Mouse (Mus musculus) G1E (cell line): ENCODE measurements around the gene Bri3. TPM values are rescaled to one million over a fixed set of nuclear protein-coding genes. Genes with fewer than 3 reads are reported as not detected.
A peak's percentile ranks its signal among the peaks of the same experiment; 100 is the strongest.

Source experiments
- ATAC-seq: 2 replicates; pipeline ENCODE4 v1.8.0; 2016; ENCODE audit warnings: mild to moderate bottlenecking; ENCODE audit not compliant: insufficient number of reproducible peaks, poor library complexity, low FRiP score, severe bottlenecking; ENCODE audit errors: extremely low read depth
- DNase-seq: peaks from one replicate; pipeline ENCODE4 v3.0.0; 2012; ENCODE audit warnings: low spot score
- H3K27me3 ChIP-seq: 2 replicates; pipeline ENCODE4 v1.6.1; 2012; ENCODE audit warnings: mild to moderate bottlenecking, low read length, inconsistent platforms; ENCODE audit not compliant: insufficient read depth
- H3K36me3 ChIP-seq: replicated peaks from 2 replicates; pipeline ENCODE3; 2012; ENCODE audit warnings: mild to moderate bottlenecking, inconsistent platforms
- H3K4me1 ChIP-seq: 2 replicates; pipeline ENCODE4 v1.6.1; 2012; ENCODE audit warnings: low read depth, low read length, inconsistent platforms, mixed read lengths; ENCODE audit not compliant: insufficient read depth
- H3K4me3 ChIP-seq: 2 replicates; pipeline ENCODE4 v1.5.1; 2012; ENCODE audit warnings: low read depth, mild to moderate bottlenecking, inconsistent platforms, low read length, moderate library complexity, mixed read lengths
- H3K9me3 ChIP-seq: replicated peaks from 2 replicates; pipeline ENCODE4 v1.6.1; 2012; ENCODE audit warnings: inconsistent platforms
- CTCF ChIP-seq: IDR thresholded peaks from 2 replicates; pipeline ENCODE4 v1.5.1; 2012; ENCODE audit warnings: low read depth, low read length, inconsistent platforms, mixed read lengths
- GATA1 ChIP-seq: IDR thresholded peaks from 2 replicates; pipeline ENCODE4 v1.6.1; 2012; ENCODE audit warnings: borderline replicate concordance, low read length, inconsistent platforms, mixed read lengths
- GATA2 ChIP-seq: IDR thresholded peaks from 2 replicates; pipeline ENCODE4 v1.6.1; 2012; ENCODE audit warnings: low read depth, low read length, inconsistent platforms, borderline replicate concordance
- POLR2AphosphoS5 ChIP-seq: IDR thresholded peaks from 2 replicates; pipeline ENCODE4 v1.6.1; 2012; ENCODE audit warnings: low read depth, low read length, inconsistent platforms; ENCODE audit not compliant: insufficient replicate concordance
- TAL1 ChIP-seq: conservative IDR thresholded peaks from 2 replicates; pipeline ENCODE4 v1.6.1; 2012; ENCODE audit warnings: low read depth, low read length, inconsistent platforms, mixed read lengths
- polyA plus RNA-seq: library from polyadenylated mRNA; stranded (reverse); fragments of >175 nt; gene quantifications from 2 replicates; pipeline ENCODE4 v1.2.3, GENCODE M21; 2012
- total RNA-seq, 2 experiments: library from RNA; stranded (forward) in 1 of 2; stranded (reverse) in 1 of 2; fragments of 200-1000 nt in 1 of 2; fragments of >200 nt in 1 of 2; fragmentation: Nextera tagmentation in 1 of 2; gene quantifications; 2 replicates each; pipeline ENCODE4 v1.2.3; 2014 to 2017

Gene Bri3
- total and polyA plus RNA-seq, 3 experiments = 33.0 to 63.4 (median 58.1) TPM

DNA sequence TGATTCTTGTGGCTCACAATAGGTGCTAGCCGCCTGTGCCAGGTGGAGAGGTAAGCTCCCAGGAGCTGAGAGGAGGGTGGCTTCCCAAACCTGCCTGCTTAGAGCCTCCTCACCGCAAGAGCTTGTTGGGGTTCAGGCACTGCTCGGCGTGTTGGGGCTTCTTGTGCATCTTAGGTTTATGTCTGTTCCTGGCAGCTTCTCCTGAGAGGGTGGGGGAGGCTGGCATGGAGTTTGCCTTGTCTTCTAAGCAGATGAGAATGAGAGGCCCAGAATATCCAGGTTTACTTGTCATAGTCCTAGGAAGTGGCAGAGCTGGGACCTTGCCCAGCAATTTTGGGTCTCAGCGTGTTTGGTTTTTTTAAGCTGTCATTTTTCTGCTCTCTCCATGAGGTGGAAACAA lies 17.6 kb downstream of the Bri3 start:
- no peak for ATAC-seq
- peaks cover 93% of the 10 kb centered on the region for H3K36me3 ChIP-seq
- TF ChIP-seq GATA2 = no peak

DNA sequence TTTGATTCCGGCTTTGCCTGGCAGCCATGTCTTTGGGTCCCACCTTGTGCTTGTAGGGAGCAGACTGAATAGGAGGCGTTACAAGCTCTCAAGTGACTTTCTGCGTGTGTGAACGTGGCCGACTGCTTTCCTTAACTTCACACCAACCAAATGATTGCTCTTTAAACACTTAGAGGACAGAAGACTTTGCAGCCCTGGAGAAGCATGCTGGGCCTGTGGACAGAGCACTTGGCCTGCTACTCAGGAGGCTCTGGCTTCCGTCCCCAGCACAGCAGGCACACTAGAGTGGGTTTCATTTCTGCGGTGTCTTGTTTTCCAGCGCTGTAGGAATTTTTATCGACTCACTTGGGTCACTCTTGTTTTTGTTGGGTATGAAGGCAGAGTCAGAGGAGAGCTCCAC lies 18.8 kb downstream of the Bri3 start:
- Histone ChIP-seq H3K4me1 (peaks cover 28% of the 10 kb centered on the region), H3K36me3 (peaks cover 93% of the 10 kb centered on the region), H3K9me3 (no peaks in the 10 kb centered on the region), H3K27me3 (no peaks in the 10 kb centered on the region), H3K4me3 (no peak overlapping the region)
- TF ChIP-seq POLR2AphosphoS5 (no peak), GATA2 (no peak), GATA1 (no peak), TAL1 (no peak), CTCF (no peak)
- DNase-seq = no peak
- no peak for ATAC-seq

More for the DNA sequence above, 17.6 kb downstream of the Bri3 start:
- Histone ChIP-seq H3K4me1 (peaks cover 40% of the 10 kb centered on the region), H3K9me3 (no peaks in the 10 kb centered on the region), H3K27me3 (no peaks in the 10 kb centered on the region), H3K4me3 (no peak overlapping the region)
- DNase-seq = no peak

DNA sequence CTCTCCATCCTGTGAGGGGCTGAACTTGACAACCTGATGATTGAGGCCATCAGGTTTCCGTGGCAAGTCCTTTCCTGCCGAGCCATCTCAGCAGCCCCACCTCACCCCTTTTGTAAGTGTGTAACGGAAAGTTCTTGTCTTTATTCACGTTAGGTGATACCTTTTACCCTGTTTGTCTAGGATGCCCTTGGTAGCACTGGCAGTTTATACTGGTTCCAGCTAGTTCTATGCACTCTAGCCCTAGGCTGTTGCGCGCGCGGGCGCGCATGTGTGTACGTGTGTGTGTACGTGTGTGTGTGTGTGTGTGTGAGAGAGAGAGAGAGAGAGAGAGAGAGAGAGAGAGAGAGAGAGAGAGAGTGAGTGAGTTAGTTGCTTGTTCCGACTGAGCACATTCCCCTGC lies 19.3 kb downstream of the Bri3 start:
- ATAC-seq (no peak), DNase-seq (no peak)
- Histone ChIP-seq H3K4me1 (peaks cover 23% of the 10 kb centered on the region), H3K27me3 (no peaks in the 10 kb centered on the region), H3K4me3 (no peak overlapping the region), H3K9me3 (no peaks in the 10 kb centered on the region), H3K36me3 (peaks cover 93% of the 10 kb centered on the region)
- TF ChIP-seq CTCF = no peak
- no peak for TF ChIP-seq GATA1
- no peak for TF ChIP-seq POLR2AphosphoS5
- TF ChIP-seq GATA2 = no peak
- TF ChIP-seq TAL1 = no peak

DNA sequence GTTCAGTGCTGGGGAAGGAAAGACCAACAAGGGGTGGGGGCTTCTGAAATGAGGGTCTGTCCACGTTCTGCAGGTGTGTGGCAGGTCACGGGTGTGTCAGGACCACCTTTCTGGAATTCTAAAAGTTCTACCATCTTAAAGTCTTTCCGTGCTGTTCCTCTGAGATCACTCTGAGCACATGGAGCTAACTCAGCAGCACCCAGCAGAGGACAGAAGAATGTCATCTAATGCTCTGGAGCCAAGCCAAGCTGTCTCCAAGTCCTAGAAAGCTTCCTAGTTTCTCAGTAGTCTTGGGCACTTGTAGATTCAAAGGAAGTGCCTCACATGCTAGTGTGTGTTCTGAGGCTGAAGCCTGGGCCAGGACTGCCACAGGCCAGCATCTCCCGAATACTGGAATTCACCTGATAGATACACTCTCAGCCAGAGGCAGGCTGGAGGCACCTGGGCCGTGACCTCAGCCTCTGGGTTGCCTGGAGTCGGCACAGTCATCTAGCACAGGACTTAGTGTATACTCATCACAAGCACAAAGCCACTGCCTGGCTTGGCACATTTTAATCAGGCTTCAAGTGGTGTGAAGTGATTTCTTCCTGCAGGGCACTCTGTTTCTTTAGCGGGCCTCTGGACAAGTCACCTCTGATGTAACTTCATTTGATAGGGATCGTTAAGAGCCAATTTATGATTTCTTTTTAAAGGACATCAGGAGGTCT lies 23.5 kb downstream of the Bri3 start:
- peaks cover 18% of the 10 kb centered on the region for H3K4me1 ChIP-seq
- DNase-seq (no peak), ATAC-seq (no peak)
- no peak overlapping the region for H3K4me3 ChIP-seq
- H3K36me3 ChIP-seq = peaks cover 67% of the 10 kb centered on the region
- no peaks in the 10 kb centered on the region for H3K27me3 ChIP-seq
- peak; percentile 11; the same call in 1 of the 2 replicates for TF ChIP-seq CTCF
- no peak for TF ChIP-seq GATA2
- no peaks in the 10 kb centered on the region for H3K9me3 ChIP-seq

DNA sequence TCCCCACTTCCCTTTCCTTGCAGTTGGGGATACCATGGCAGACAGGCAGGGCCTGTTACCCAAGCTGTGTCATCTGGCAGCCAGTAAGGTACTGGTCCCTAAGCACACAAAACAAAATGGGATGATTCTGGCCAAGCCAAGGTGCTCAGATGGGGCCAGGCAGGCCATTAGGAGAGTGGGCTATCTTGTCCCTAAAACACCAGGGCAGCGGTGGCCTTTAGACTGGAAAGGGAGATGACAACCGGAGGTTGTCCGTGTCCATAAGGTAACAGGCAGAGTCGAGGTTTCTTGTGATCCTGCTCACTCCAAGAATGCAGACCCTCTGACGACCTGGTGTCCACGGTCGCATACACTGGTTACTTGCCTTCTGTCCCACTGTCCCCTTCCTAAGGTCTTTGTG lies 25.7 kb downstream of the Bri3 start:
- Histone ChIP-seq H3K27me3 (no peaks in the 10 kb centered on the region), H3K9me3 (no peaks in the 10 kb centered on the region), H3K36me3 (peaks cover 50% of the 10 kb centered on the region), H3K4me1 (peaks cover 18% of the 10 kb centered on the region), H3K4me3 (no peak overlapping the region)
- DNase-seq = no peak
- no peak for ATAC-seq
- no peak for TF ChIP-seq POLR2AphosphoS5
- no peak for TF ChIP-seq CTCF
- TF ChIP-seq GATA2 = no peak
- TF ChIP-seq GATA1 = no peak
- no peak for TF ChIP-seq TAL1

DNA sequence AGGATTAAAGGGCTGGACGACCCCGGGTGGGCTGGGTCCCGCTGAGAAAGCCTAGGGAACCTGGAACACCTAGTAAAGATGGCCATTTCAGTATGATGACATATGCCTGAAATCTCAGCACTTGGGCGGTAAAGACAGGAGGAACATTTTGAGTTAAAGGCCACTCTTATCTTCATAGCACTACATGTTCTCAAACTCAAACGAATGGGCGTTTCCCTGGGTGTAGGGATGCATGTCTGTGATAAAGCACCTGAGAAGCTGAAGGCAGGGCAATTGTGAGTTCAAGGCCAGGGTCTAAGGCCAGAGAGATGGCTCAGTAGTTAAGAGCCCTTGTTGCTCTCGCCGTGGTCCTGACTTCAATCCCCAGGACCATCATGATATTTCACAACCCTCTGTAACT lies 26.2 kb downstream of the Bri3 start:
- DNase-seq (no peak), ATAC-seq (no peak)
- no peak for TF ChIP-seq GATA1
- TF ChIP-seq CTCF = no peak
- no peak for TF ChIP-seq POLR2AphosphoS5
- TF ChIP-seq GATA2 = no peak
- no peak for TF ChIP-seq TAL1
- no peak overlapping the region for H3K4me3 ChIP-seq
- H3K9me3 ChIP-seq = no peaks in the 10 kb centered on the region
- no peaks in the 10 kb centered on the region for H3K27me3 ChIP-seq
- H3K36me3 ChIP-seq = peaks cover 46% of the 10 kb centered on the region
- H3K4me1 ChIP-seq = peaks cover 18% of the 10 kb centered on the region
